Mouse (Mus musculus): Measurements from ENCODE around the gene Ush1c.

DNA sequence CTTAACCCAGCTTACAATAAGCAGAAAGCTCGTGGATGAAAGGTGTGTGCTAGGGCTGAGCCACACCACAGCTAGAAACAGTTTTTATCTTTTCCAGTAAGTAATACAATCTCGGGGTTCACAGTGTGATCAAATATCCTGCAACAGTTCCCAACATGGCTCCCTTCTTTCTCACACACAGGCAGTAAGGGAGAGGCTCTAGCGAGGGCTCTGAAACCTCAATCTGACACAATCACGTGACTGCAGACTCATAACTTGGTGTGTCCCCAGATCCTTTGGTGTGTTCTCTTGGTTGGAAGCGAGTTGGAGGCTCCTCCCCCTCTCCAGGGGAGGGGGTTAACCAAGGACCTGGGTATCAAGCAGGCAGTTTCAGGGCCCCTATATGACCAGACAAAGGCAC, 37.9 kb upstream of the Ush1c start:
- TF ChIP-seq POLR2A (IDR thresholded peaks at IDR 0.05; ENCODE audit: borderline replicate concordance, low read depth, low read length) = no peak
- no peak for TF ChIP-seq CTCF (IDR thresholded peaks at IDR 0.05; ENCODE audit: low read depth, low read length)
